Mouse (Mus musculus): ENCODE measurements at regions not wholly inside any gene's neighbourhood (a gene's known extent, or its start where the extent isn't known, plus 50 kb on each side); places are given as distances from the start of the nearest gene placed in this dataset.

GRCm38 (mm10) chr5:24237201-24237600, 72.4 kb downstream of the Nupl2 start:
- no peak for DNase-seq (ENCODE audit: low spot score in 2 of 2)

- no peak for DNase-seq (ENCODE audit: low spot score in 2 of 2)
Measured at GRCm38 (mm10) chr5:24239006-24239405, 74.2 kb downstream of the Nupl2 start.

GRCm38 (mm10) chr5:24244211-24244610, 79.4 kb downstream of the Nupl2 start:
- no peak for DNase-seq (ENCODE audit: low spot score in 2 of 2)

- no peak for DNase-seq (ENCODE audit: low spot score in 2 of 2)
Measured at GRCm38 (mm10) chr5:24255421-24255820, 90.7 kb downstream of the Nupl2 start.

GRCm38 (mm10) chr5:24261098-24261497, 90.3 kb downstream of the Kcnh2 start:
- peak; percentile 23 to 56 for DNase-seq (ENCODE audit: low spot score in 2 of 2)

GRCm38 (mm10) chr5:24262146-24262545, 89.3 kb downstream of the Kcnh2 start:
- no peak for DNase-seq (ENCODE audit: low spot score in 2 of 2)

- no peak for DNase-seq (ENCODE audit: low spot score in 2 of 2)
Measured at GRCm38 (mm10) chr5:24264151-24264550, 87.3 kb downstream of the Kcnh2 start.

- DNase-seq (ENCODE audit: low spot score in 2 of 2): no peak
Measured at GRCm38 (mm10) chr5:24265431-24265830, 86.0 kb downstream of the Kcnh2 start.

GRCm38 (mm10) chr5:24266344-24267295, 84.8 kb downstream of the Kcnh2 start:
- DNase-seq (ENCODE audit: low spot score in 2 of 2): peak; percentile 50 to 78

Data from left cerebral cortex, adult 8-10 months (tissue).